Mouse (Mus musculus) CD4-positive, CD25-positive, alpha-beta regulatory T cell, adult 4 months (primary cell): ENCODE results near the gene Vill. TPM values are rescaled to one million over a fixed set of nuclear protein-coding genes. Genes with fewer than 3 reads are reported as not detected.

ENCODE experiments used
- ATAC-seq: one replicate; pipeline ENCODE4 v1.8.0; 2017
- polyA plus RNA-seq, 2 experiments: library from polyadenylated mRNA; unstranded; fragments of 100-300 nt; shearing (Covaris generic); gene quantifications; one replicate each; pipeline ENCODE4 v1.2.1; 2017

The Vill gene
- polyA plus RNA-seq, 2 experiments from 2014 or later = 19.6 to 28.1 TPM

GRCm38 (mm10) chr9:119082039-119082438, 29.5 kb downstream of the Vill start:
- no peak for ATAC-seq

GRCm38 (mm10) chr9:119082656-119083430, 30.3 kb downstream of the Vill start:
- no peak for ATAC-seq

- no peak for ATAC-seq
Measured at GRCm38 (mm10) chr9:119083966-119084365, 31.4 kb downstream of the Vill start.

GRCm38 (mm10) chr9:119086451-119086850, 33.9 kb downstream of the Vill start:
- no peak for ATAC-seq

GRCm38 (mm10) chr9:119087309-119087708, 34.7 kb downstream of the Vill start:
- no peak for ATAC-seq

- ATAC-seq = peak; percentile 82
Measured at GRCm38 (mm10) chr9:119088148-119088801, 35.7 kb downstream of the Vill start.

- no peak for ATAC-seq
Measured at GRCm38 (mm10) chr9:119089437-119089836, 36.9 kb downstream of the Vill start.

GRCm38 (mm10) chr9:119090462-119090861, 37.9 kb downstream of the Vill start:
- ATAC-seq = no peak

GRCm38 (mm10) chr9:119091581-119092310, 39.2 kb downstream of the Vill start:
- ATAC-seq = no peak

- ATAC-seq = peak; percentile 29
Measured at GRCm38 (mm10) chr9:119092473-119093418, 40.2 kb downstream of the Vill start.

- ATAC-seq = peak; percentile 26
Measured at GRCm38 (mm10) chr9:119093419-119094295, 41.1 kb downstream of the Vill start, which contains the start of gene Plcd1. TSS of gene Plcd1 (minus strand) at chr9:119093502.

- ATAC-seq = no peak
Measured at GRCm38 (mm10) chr9:119094462-119095109, 42.0 kb downstream of the Vill start.

- ATAC-seq = no peak
Measured at GRCm38 (mm10) chr9:119100177-119100898, 47.8 kb downstream of the Vill start.

- ATAC-seq = peak; percentile 90
Measured at GRCm38 (mm10) chr9:119101992-119102782, 49.6 kb downstream of the Vill start, which contains the start of gene Dlec1. TSS of gene Dlec1 (plus strand) at chr9:119102478.

- ATAC-seq = no peak
Measured at GRCm38 (mm10) chr9:119102783-119103113, 50.2 kb downstream of the Vill start.

- no peak for ATAC-seq
Measured at GRCm38 (mm10) chr9:119107566-119107965, 55.0 kb downstream of the Vill start.

GRCm38 (mm10) chr9:119109685-119110353, 57.2 kb downstream of the Vill start:
- no peak for ATAC-seq

- no peak for ATAC-seq
Measured at GRCm38 (mm10) chr9:119110640-119111039, 58.1 kb downstream of the Vill start.
